Mouse (Mus musculus) embryo, embryonic 10 days (tissue): ENCODE results near the gene Ints6.
"Not testable (repeated sequence)": the region's sequence is repeated elsewhere in the genome, so short reads cannot be mapped to it uniquely, and the experiment has no call there.

Experiments
- DNase-seq: peaks from one replicate; pipeline ENCODE4 v3.0.0-alpha.2; 2015; ENCODE audit warnings: low spot score

Gene Ints6

GRCm38 (mm10) chr14:62751479-62751878 is 9.5 kb downstream of the Ints6 start:
- DNase-seq, result no peak

- DNase-seq, result no peak
Observed at GRCm38 (mm10) chr14:62735646-62736045, 25.3 kb downstream of the Ints6 start.

DNA sequence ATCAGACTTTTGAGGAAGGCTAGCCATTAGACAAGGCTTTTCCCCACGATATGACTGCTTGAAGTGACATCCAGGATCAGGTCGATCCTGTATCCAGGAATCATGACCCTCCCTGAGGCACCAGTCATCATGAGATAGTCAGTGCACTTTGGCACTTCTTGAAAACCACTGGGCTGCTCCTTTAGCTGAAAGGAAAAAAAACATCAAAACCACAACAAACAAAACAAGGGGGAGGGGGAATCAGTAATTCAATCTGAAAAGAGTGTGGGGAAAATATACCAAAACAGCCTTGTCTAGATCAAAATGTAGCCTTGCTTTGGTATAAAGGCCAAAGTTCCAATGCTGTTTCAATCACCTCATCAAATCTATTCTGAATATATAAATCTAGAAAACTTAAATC is 27.3 kb downstream of the Ints6 start:
- DNase-seq, result no peak

DNA sequence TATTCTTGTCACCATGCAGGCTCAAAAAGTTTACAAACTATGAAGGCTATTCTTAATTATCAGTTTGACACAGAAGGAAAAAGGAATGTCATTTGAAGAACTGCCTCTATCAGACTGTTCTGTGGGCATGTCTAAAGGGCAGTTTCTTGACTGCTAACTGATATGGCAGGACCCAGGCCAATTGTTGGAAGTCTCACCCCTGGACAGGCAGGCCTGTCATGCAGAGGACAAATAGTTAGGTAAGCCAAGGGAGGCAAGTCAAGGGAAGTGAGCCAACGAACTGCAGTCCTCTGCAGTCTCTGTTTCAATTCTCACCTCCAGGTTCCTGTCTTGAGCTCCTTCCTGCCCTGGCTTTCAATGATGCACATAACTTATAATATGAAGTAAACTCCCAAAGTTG is 29.1 kb downstream of the Ints6 start:
- no peak for DNase-seq

DNA sequence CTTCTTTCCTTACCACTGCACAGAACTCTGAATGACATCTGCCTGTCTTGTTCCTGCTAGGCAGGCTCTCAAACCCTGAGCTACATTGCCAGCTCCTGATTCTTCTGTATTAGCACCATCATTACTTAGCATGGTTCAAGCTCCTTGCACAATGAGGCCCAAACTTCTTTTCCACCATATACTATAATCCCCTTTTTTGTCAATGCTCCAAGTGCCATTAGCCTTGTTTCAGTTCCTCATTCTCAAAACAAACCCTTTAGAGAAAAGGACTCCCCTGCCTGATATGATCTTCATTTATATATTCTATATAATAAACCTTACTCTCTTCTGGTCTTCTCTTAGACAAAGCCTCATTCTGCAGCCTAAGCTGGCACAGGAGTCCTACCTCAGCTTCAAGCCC is 36.4 kb downstream of the Ints6 start:
- no peak for DNase-seq

DNA sequence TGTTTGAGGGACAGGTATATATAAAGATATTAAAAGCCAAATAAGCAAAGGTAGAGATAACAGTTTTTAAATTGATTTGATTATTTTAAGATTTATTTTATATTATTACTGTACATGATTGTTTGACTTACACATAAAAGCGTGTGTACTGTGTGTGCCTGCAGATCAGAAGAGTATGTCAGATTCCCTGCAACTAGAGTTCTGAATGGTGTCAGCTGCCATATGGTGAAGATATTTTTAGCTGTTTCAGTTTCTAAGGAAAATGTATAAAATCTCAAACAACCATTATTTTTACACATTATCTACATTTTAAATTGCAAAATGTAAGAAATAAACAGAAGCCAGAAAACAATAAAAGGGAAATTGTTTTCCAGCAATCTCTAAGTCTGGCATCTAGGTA is 39.3 kb downstream of the Ints6 start:
- DNase-seq, result no peak

- DNase-seq, result no peak
Observed at GRCm38 (mm10) chr14:62718161-62718560, 42.8 kb downstream of the Ints6 start.

- no peak for DNase-seq
Observed at GRCm38 (mm10) chr14:62673646-62674045, 87.3 kb downstream of the Ints6 start.

DNA sequence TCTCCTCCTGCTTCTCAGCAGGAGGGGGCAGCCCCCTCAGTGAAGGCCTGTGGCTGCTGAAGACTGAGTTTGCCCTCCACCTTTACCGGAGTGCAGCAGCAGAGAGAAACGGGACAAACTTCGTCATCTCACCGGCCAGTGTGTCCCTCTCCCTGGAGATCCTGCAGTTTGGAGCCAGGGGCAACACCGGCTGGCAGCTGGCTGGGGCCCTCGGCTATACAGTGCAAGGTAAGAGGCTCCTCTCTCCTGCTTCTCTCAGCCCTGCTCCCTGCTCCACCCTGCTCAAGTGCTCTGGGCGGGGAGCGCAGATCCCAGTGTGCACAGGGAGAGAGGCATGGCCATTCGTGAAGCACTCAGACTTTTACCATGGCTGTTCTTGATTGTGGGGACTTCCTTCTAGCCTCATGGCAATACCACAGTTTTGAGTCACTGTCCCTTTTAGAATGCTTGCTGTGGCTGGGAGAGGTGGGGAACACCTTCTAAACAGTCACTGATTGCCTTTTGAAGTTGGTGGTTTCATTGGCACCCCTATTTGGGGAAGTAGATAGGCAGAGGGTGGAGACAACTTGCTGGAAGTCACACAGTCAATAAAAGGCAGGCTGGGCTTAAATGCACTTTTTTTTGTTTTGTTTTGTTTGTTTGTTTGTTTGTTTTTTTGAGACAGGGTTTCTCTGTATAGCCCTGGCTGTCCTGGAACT is 95.8 kb downstream of the Ints6 start:
- DNase-seq, result no peak

DNA sequence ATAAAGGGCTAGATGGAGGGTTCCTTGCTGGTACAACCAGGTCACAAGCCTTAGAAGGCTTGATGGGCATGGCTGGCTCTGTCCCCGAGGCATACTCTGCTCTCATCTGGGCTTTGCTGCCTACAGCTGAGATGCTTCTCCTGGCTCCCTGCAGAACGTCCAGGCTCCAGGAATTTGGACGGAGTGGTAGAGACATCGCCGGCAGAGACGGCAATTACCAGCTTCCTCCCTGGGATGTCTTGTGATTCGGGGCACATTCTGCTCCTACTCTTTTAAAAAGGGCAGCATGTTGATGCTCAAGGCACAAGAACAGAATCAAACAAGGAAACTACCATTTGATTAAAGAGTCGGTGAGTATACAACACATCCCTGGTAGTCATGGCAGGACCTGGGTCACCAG is 97.6 kb downstream of the Ints6 start, which contains the start of gene Serpine3:
Gene Serpine3 (plus strand): TSS at position 301 of the 400 bp plus-strand sequence.
- no peak for DNase-seq

GRCm38 (mm10) chr14:62662381-62662780 is 98.6 kb downstream of the Ints6 start:
- DNase-seq, result no peak

DNA sequence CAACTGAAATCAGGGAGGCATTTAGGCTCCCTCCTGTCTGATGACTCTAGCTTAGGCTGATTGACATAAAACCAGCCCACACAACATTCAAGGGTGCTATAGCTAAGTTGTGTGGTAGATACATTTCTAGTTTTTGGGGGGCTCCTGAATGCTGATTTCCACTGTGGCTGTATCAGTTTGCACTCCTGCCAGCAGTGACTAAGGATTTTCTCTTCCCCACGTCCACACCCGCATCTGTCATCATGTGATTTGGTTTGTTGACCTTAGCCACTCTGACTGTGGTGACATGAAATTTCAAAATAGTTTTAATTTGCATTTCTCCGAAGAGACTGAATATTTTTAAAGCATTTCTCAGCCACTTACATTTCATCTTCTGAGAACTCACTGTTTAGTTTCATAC is 103.5 kb downstream of the Ints6 start:
- DNase-seq, result no peak

GRCm38 (mm10) chr14:62655996-62656395 is 105.0 kb downstream of the Ints6 start:
- DNase-seq, result no peak

DNA sequence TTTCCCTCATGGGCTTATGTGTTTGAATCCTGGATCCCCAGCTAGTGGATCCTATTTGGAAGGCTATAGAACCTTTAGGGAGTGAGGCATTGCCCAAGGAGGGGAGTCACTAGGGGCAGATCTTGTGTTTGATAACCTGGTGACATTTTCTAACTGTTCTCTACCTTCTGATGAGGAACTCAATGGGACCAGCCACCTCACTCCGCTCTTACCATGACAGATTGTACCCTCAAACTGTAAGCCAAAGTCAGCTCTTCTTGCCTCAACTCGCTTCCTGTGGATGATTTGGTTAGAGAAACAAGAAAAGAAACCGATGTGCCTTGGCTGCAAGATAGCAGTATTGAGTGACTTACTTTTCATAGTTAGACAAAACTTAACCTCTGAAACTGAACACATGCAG is 109.2 kb downstream of the Ints6 start:
- DNase-seq, result no peak

DNA sequence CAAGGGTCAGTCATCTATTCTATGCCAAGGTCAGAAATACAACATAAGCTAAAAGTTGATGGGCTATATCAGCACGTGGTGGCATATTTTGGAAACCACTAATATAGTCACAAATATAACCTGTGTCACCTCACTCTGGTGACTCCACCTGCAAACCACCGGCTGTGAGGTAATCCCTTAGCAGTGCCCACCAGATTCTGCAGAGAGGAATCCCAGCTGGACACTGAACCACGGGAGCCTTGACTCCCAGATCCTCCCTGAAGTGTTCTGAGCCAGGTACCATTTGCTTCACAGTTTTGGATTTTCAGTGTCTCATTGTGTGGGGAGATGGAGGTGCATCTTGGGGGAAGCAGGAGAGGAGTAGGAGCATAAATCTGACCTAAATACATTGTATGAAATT is 110.6 kb downstream of the Ints6 start:
- no peak for DNase-seq

DNA sequence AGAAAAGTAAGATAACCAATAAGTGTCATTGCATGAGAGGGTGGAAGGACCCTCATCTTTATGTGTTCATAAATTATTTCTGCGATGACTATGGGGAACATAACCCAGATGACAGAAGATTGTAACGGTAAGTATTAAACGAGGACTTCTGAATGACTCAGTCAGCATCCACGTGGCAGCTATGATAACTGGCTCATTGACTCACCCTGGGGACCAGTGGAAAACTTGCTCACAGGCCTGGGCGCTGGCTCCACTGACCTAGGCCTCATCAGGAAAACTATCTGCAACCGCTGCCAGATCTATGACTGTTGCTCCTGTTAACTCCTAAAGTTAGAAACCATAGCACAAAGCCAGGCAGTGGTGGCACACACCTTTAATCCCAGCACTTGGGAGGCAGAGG is 112.6 kb downstream of the Ints6 start:
- no peak for DNase-seq

DNA sequence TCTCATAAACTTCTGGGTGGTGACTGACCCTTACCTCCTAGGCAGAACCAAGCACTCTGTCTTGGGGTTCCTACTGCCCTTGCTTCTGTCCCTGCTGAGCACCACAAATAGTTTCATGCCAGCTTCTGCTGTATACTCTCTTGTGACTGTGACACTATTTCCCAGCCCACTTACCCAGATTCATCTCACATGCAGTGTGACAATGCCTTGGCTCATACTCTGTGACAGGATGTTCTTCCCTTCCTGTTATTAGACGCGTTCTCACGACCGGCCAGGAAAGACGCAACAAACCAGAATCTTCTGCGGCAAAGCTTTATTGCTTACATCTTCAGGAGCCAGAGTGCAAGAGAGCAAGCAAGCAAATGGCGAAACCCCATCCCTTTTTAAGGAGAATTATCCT is 118.6 kb downstream of the Ints6 start:
- DNase-seq, result not testable (repeated sequence)

DNA sequence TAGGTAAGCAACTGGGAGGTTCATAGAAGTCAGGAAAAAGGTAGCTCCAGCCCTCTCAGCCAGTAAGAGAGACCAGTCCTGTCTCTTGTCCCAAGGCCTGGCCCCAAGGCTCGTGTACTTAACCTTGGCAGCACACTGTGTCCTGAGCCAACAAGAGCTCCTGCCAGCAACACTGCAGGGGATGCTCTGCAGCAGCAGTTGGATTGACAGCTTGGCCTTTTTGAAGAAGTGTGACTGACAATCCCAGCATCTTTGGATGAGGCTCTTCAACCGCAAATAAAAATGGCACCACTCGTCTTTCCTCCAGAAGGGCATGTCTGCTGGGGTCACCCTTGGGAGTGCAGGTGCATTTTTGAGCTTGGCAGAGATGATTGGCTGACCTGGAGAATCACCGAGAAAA is 120.6 kb downstream of the Ints6 start:
- no peak for DNase-seq

GRCm38 (mm10) chr14:62639551-62639950 is 121.4 kb downstream of the Ints6 start:
- DNase-seq, result no peak

DNA sequence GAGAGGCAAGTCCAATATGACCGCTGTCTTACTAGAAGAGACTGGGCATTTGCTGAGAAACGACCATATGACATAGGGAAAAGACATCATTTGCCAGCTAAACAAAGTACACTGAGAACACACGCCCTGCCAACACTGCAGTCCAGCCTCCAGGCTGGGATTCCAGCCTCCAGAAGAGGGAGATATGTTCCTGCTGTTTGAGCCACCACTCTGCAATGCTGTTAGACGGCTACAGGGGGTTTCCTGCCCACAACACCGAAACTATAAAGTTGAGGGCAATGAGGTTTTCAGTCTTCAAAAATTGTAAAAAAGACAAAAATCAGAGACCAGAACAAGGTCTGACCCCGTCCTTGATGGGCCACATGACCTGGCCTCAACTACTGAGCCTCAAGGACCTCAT is 121.9 kb downstream of the Ints6 start:
- DNase-seq, result peak; percentile 13

- DNase-seq, result no peak
Observed at GRCm38 (mm10) chr14:62638345-62638702, 122.6 kb downstream of the Ints6 start.

DNA sequence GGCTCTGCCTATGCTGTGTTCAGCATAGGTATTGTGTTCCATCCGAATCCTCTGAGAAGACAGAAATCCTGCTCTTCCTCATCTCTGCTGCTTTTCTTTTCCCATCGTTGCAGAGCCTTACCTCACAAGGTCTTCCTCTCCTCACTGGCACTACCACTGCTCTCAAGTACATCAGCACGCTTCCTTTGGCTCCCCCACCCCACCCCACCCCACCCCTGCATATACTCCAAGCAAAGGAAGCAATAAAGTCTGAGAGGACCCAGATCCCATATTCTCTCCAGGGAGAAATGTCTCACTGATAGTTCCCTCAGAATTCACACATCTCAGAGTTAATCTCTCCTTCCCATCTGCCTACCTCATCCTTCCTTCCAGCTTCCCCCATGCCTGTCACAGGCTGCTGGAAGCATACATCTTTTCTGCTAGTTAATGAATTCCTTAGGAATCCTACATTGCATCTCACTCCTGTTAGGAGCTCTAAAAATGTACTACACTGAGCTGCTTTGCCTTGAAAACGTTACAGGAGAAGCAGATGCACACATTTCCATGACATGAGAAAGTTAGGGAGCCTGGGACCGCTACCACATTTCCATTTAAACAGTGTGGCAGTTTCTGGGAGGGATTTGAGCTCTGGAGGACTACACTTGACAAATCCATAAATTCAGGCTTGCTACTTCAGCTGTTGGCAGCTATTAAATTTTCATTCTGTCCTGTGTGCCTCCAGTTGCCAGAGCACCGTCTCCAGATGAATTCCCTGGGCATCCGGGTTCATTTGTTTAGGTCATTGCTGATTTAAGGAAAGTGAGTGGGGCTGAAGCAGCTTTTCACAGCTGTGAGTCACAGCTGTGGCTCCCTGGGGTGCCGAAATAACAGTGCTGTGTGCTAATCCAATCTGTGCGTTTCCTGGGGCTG is 123.3 kb downstream of the Ints6 start:
- peak; percentile 8 for DNase-seq

- DNase-seq, result no peak
Observed at GRCm38 (mm10) chr14:62627951-62628350, 133.0 kb downstream of the Ints6 start.
